Mouse (Mus musculus) cortical plate, adult 2 months (tissue): ENCODE data around the gene Cntf. TPM values are rescaled to one million over a fixed set of nuclear protein-coding genes. Genes with fewer than 3 reads are reported as not detected.

Source experiments
- H3K27ac ChIP-seq: fragments of 200-500 bp; 2 replicates; pipeline ENCODE4 v1.5.1; 2012; ENCODE audit warnings: low read length, control low read depth, inconsistent platforms; ENCODE audit not compliant: insufficient read depth
- H3K4me1 ChIP-seq: fragments of 200-500 bp; 2 replicates; pipeline ENCODE4 v1.6.1; 2011; ENCODE audit warnings: low read length; ENCODE audit not compliant: control insufficient read depth, insufficient read depth
- H3K4me3 ChIP-seq: fragments of 200-500 bp; 2 replicates; pipeline ENCODE4 v1.5.1; 2011; ENCODE audit warnings: mild to moderate bottlenecking, low read length, control low read depth; ENCODE audit not compliant: insufficient read depth
- CTCF ChIP-seq: fragments of 200-500 bp; IDR thresholded peaks from 2 replicates; pipeline ENCODE4 v1.5.1; 2011; ENCODE audit warnings: mild to moderate bottlenecking, control low read depth, low read length; ENCODE audit not compliant: insufficient read depth; ENCODE audit errors: extremely low read depth
- POLR2A ChIP-seq: fragments of 200-500 bp; IDR thresholded peaks from 2 replicates; pipeline ENCODE4 v1.6.1; 2011; ENCODE audit warnings: mild to moderate bottlenecking, low read length, control low read depth; ENCODE audit not compliant: insufficient read depth; ENCODE audit errors: extremely low read depth
- polyA plus RNA-seq: library from polyadenylated mRNA; depleted of rRNA; stranded (reverse); fragments of >200 nt; gene quantifications from 2 replicates; pipeline ENCODE4 v1.2.3, GENCODE M21; 2012

The Cntf gene
- polyA plus RNA-seq, 1 experiment: 3.2 TPM

GRCm38 (mm10) chr19:12798404-12798803, 33.0 kb upstream of the Cntf start:
- H3K4me1 ChIP-seq: 0 out of 2 replicates have a peak, but pooled peaks cover 1% of the 10 kb centered on the region
- H3K4me3 ChIP-seq: no peak overlapping the region
- no peak for TF ChIP-seq CTCF
- TF ChIP-seq POLR2A: no peak
- H3K27ac ChIP-seq: no peak overlapping the region

DNA sequence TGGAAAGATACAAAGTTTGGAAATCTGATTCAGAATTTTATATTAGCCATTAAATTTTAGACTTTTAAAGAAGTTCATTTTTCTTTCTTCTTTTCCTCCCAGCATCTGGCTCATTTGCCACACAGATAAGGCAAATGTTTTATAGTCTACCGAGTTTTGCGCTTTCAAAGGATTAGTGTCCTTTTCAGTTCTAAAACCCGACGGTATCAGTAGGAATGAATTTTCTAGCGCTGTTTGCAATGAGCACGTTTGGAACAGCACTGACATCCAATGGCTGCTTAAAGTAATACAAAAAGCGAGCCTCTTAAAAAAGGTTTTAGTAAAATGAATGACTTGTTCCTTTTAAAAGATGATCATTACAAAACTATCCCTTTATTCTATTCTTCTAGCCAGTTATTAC, 31.6 kb upstream of the Cntf start:
- H3K27ac ChIP-seq: peak overlapping the region; percentile 92; the same call in 1 of the 2 replicates
- 0 out of 2 replicates have a peak, but pooled peaks cover 1% of the 10 kb centered on the region for H3K4me1 ChIP-seq
- TF ChIP-seq CTCF (peak; percentile 42; the same call in 1 of the 2 replicates), POLR2A (no peak)
- peak overlapping the region; percentile 87 for H3K4me3 ChIP-seq

- TF ChIP-seq POLR2A (0 out of 2 replicates have a peak, but pooled peaks have one; percentile 51), CTCF (no peak)
- H3K4me1 ChIP-seq: 0 out of 2 replicates have a peak, but pooled peaks cover 1% of the 10 kb centered on the region
- H3K4me3 ChIP-seq: peak overlapping the region; percentile 87
- H3K27ac ChIP-seq: peak overlapping the region; percentile 92
Observed at GRCm38 (mm10) chr19:12796328-12796931, 31.0 kb upstream of the Cntf start.

- H3K4me1 ChIP-seq: peaks cover 1% of the 10 kb centered on the region; the same call in 1 of the 2 replicates
- H3K4me3 ChIP-seq: peak within 1 kb of the TSS; percentile 87
- TF ChIP-seq POLR2A: peak; percentile 42; the same call in 1 of the 2 replicates
- TF ChIP-seq CTCF: no peak
Observed at GRCm38 (mm10) chr19:12795511-12796327, 30.3 kb upstream of the Cntf start, which contains the start of the genes Zfp91 and Lpxn. TSS of gene Zfp91 (minus strand) at chr19:12796126. TSS of gene Lpxn (plus strand) at chr19:12796193.

DNA sequence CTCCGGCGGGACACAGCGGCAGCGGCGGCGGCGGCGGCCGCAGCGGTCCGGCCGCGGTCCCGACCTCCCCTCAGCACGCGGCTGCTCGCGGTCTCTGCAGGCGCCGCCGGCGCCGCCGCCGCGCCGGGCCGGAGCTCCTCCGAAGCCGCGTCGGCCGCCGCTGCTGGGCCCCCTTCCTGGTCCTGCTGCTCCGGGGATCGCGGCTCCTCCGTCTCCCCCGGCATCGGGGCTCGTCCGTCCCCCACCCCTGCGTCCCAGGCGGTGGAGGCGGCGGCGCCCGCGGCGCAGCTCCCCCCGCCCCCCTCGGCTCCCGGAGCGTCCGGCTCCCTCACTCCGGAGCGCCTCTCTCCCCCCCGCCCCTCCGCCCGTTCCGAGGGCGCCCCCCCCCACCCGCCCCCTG, 29.7 kb upstream of the Cntf start:
- Histone ChIP-seq H3K4me1 (no peaks in the 10 kb centered on the region; the same call in 1 of the 2 replicates), H3K27ac (peak overlapping the region; percentile 100), H3K4me3 (peak overlapping the region; percentile 87)
- TF ChIP-seq POLR2A (no peak), CTCF (no peak)

More at GRCm38 (mm10) chr19:12795511-12796327, 30.3 kb upstream of the Cntf start, which contains the start of the genes Zfp91 and Lpxn:
- H3K27ac ChIP-seq: peak within 1 kb of the TSS; percentile 100

GRCm38 (mm10) chr19:12794056-12795044, 28.9 kb upstream of the Cntf start:
- Histone ChIP-seq H3K4me3 (peak overlapping the region; percentile 87), H3K4me1 (no peaks in the 10 kb centered on the region; the same call in 1 of the 2 replicates), H3K27ac (peak overlapping the region; percentile 100)
- TF ChIP-seq CTCF: peak; percentile 27; the same call in 1 of the 2 replicates
- peak; percentile 50; the same call in 1 of the 2 replicates for TF ChIP-seq POLR2A

DNA sequence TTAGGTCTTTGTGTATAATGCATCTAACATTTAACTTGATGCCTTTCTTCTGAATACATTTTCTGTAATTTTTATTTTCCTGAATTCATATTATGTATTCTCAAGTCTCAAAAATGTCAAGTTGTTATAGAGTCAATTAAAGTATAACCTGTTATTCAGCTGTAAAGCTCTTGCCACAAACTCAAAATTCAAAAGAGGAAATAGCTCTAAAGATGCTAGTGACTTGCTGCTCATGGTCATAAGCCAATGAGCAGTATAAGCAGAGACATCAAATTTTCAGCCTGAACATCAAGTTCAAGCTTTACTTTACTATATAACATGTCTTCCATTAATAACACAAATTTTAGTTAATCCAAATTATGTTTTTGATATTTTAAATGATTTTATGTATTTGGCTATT, 26.9 kb upstream of the Cntf start:
- H3K4me1 ChIP-seq: peaks cover 2% of the 10 kb centered on the region; the same call in 1 of the 2 replicates
- TF ChIP-seq POLR2A (no peak), CTCF (no peak)
- H3K27ac ChIP-seq: no peak overlapping the region
- no peak overlapping the region for H3K4me3 ChIP-seq

DNA sequence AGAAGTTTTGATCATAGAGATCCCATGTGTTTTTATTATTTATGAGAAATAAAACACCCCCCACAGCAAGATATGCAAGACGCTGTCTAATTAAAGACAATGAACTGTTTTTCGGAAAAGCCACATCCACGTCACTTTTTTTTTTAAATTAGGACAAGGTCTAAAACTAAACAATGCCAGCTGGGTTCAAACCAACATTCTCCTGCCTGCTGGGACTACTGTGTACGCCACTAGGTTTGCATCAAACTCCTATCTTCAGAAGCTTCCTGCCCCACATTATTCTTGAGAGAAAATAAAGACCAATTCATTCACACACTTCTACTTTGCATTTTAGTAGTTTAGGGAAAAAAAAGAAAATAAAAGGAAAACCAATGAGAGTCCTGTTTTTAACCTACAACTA, 22.3 kb upstream of the Cntf start:
- Histone ChIP-seq H3K27ac (no peak overlapping the region), H3K4me1 (peaks cover 2% of the 10 kb centered on the region; the same call in 1 of the 2 replicates), H3K4me3 (no peak overlapping the region)
- TF ChIP-seq CTCF (no peak), POLR2A (no peak)
